Mouse (Mus musculus) inflammation-experienced regulatory T-cells, adult 6 months (primary cell): ENCODE measurements around the gene Cdk5r2. TPM values are rescaled to one million over a fixed set of nuclear protein-coding genes. Genes with fewer than 3 reads are reported as not detected.

ENCODE experiments used
- ATAC-seq: one replicate; pipeline ENCODE4 v1.8.0; 2017
- polyA plus RNA-seq, 3 experiments: library from polyadenylated mRNA; unstranded; fragments of 100-300 nt; shearing (Covaris generic); gene quantifications; one replicate each; pipeline ENCODE4 v1.2.1; 2017

Gene Cdk5r2
- polyA plus RNA-seq, 3 experiments from 2014 or later, result not detected

DNA sequence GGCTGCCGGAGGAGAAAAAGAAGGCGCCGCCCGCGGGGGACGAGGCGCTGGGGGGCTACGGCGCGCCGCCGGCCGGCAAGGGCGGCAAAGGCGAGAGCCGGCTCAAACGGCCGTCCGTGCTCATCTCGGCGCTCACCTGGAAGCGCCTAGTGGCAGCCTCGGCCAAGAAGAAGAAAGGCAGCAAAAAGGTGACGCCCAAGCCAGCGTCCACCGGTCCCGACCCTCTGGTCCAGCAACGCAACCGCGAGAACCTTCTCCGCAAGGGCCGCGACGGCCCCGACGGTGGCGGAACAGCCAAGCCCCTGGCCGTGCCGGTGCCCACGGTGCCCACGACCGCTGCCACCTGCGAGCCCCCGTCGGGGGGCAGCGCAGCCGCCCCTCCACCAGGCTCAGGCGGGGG is 422 bp downstream of the Cdk5r2 start:
- ATAC-seq, result no peak

- ATAC-seq, result no peak
Measured at GRCm38 (mm10) chr1:74855651-74856438, 1.1 kb downstream of the Cdk5r2 start.

GRCm38 (mm10) chr1:74856439-74856720 is 1.6 kb downstream of the Cdk5r2 start:
- no peak for ATAC-seq

- ATAC-seq, result no peak
Measured at GRCm38 (mm10) chr1:74856791-74857190, 2.1 kb downstream of the Cdk5r2 start.

- no peak for ATAC-seq
Measured at GRCm38 (mm10) chr1:74857201-74857600, 2.5 kb downstream of the Cdk5r2 start.

- no peak for ATAC-seq
Measured at GRCm38 (mm10) chr1:74857677-74858076, 2.9 kb downstream of the Cdk5r2 start.

- ATAC-seq, result no peak
Measured at GRCm38 (mm10) chr1:74858171-74858719, 3.5 kb downstream of the Cdk5r2 start.

GRCm38 (mm10) chr1:74858805-74859204 is 4.1 kb downstream of the Cdk5r2 start:
- no peak for ATAC-seq

DNA sequence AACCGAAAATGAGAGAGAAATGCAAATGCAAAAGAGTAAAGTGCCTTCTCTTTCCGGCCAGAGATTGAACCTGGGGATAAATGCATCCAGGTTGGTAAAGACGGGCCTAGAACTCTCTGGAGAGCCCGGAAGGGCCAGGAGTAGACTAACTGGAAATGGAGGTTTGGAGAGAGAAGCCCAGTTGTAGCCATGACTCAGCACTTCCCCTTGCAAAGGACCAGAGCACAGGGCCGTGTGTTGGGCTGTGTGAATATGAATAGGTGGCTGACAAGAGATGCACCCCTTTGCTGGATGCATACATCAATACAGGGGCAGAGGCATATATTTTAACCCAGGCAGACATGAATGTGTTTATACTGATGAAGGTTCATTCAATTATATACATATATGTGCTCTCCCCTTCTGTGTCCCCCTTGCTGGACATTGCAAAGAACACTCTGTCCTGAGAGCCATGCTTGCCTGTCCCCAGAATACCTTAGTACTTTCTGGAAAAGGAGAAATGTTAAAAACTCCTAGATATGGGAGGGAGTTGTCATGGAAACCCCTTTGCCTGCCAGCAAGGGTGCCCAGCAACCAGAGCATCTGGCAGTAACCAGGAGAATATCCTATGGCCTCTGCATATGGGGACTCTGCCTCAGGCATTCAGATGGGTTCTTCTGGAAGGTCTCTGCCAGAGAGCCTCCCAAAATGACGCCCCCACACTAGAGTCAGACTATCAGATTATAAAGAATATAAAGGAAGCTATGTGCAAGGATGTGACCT is 4.7 kb downstream of the Cdk5r2 start:
- no peak for ATAC-seq

DNA sequence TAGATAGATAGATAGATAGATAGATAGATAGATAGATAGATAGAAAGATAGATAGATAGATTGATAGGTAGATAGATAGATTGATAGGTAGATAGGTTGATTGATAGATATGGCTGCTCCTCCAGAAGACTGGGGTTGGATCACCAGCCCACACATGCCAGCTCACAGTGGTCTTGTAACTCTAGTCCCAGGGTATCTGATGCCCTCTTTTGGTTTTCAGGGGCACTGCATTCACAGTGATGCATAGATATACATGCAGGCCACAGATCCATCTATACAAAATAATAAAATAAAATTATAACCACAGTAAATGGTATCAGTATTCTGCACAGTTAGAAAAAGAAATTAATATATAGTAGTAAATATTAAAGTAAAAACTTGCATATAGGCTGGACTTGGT is 7.0 kb downstream of the Cdk5r2 start:
- ATAC-seq, result no peak

DNA sequence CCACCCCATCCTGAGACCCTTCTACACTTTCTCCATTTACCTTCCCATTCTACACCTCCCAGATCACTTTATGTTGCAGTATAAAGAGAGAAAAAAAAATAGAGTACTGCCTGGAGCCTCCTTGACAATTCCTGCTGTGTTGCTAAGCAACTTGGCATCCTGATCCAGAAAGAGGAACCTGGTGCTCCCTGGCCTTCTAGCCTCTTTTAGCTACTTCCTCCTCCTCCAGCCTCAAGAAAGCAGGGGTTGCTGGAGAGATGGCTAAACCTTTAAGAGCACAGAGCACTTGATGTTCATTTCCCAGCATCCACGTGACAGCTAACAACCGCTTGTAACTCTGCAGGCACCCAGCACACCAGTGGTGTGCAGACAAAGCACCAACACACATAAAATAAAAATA is 17.5 kb downstream of the Cdk5r2 start:
- ATAC-seq, result no peak

GRCm38 (mm10) chr1:74877199-74877598 is 22.5 kb downstream of the Cdk5r2 start:
- ATAC-seq, result no peak

DNA sequence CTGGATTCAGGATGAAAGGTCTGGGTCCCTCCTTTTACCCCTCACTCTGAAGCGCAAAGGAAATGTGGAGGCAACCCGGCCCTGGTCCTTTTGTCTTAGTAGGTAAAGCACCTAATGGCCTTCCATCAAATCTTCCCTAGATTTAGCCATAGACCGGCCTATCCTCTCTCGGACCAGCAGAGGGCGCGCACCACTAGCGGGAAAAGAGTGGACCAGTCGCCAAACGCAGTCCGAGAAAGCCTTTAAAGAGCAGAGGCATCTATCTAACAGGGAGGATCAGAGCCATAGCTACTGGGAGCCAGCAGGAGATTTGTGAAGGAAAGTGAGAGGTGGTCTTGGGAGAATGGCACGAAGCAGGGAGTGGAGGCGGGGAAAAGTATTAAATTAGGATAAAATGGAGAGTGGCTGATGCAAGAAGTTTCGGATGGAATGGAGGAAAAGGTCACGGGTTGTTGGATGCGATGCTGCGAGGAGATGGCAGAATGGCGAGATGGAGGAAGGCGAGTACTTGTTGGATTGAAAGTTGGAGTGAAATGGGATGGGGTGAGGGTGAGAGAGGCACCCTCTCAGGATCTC is 26.1 kb downstream of the Cdk5r2 start:
- no peak for ATAC-seq

DNA sequence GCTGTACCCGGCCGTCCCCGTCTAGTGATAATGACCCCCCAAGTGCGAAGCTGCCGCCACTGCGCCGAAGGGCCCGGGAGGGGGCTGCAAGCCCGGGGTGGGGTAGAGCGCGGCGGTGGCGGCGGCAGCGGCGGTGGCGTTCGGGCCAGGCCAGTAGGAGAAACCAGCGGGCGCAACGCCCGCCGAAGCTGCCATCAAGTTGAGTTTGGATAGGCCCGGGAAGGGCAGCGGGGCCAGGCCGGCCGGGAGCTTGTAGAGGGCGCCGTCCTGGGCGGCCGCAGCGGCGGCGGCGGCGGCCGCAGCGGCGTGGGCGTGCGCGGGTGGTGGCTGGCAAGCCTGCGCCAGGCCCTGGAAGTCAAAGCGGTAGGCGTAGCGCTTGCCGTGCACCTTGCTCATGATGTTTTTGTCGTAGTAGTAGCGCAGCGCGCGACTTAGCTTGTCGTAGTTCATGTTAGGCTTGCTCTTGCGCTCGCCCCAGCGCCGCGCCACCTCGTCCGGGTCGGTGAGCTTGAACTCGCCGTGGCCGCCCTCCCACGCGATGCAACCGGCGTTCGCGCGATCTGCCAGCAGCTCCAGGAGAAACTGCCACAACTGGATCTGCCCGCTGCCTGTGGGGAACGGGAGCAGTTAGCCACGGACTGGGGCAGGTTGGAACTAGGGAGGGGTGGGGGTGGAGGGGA is 27.5 kb downstream of the Cdk5r2 start:
- ATAC-seq, result no peak

- ATAC-seq, result no peak
Measured at GRCm38 (mm10) chr1:74882828-74883227, 28.1 kb downstream of the Cdk5r2 start.

- ATAC-seq, result no peak
Measured at GRCm38 (mm10) chr1:74883441-74883840, 28.7 kb downstream of the Cdk5r2 start.

DNA sequence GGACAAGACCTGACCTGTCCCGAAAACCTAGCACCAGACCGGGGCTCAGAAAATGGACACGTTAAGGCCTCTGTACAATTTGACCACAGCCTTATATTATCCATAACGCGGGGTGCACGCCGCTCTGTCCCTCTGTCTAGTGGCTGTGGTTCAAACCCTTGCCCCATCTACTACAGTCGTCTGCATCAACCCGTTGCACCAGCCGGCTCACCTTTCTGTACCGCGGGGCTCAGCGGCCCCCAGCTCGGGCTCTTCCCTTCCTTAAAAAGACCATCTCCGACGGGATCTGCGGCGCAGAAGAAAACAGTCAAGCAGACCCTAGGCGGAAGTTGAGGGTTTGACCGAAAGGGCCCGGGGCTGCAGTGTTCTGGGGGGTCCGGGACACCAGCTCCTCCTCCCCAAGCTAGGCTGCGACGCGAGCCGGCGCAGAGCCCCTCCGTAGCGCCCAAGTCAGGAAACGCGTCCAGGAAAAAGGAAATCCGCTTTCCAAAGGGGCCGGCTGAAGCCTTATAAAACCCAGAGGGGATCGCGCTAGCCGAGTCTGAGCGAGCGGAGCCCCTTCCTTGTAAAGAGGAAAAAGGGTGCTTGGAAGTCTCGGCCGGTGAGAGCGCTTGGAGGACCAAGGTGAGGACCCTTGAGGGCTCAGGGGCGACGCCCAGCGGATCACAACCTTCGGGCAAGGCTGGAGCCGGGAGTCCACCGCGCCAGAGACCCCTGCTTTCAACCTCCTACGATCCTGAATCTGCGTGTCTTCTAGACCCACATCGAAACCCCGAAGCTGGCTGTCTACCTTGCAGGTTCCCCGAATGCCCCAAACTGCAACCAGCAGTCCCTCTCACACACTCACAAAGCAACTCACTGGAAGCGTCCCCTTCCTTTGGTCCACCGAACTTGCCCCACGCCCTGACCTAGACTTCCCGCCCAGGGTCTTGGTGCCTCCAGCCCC is 29.7 kb downstream of the Cdk5r2 start:
- ATAC-seq, result no peak

- no peak for ATAC-seq
Measured at GRCm38 (mm10) chr1:74885369-74886042, 30.8 kb downstream of the Cdk5r2 start, which contains the start of gene Fev. TSS of gene Fev (minus strand) at chr1:74885419.

GRCm38 (mm10) chr1:74891513-74891912 is 36.8 kb downstream of the Cdk5r2 start:
- ATAC-seq, result no peak

- no peak for ATAC-seq
Measured at GRCm38 (mm10) chr1:74892351-74893133, 37.8 kb downstream of the Cdk5r2 start.
